8 mouse cellular contexts compared by ENCODE assay signal in the genomic region with DNA sequence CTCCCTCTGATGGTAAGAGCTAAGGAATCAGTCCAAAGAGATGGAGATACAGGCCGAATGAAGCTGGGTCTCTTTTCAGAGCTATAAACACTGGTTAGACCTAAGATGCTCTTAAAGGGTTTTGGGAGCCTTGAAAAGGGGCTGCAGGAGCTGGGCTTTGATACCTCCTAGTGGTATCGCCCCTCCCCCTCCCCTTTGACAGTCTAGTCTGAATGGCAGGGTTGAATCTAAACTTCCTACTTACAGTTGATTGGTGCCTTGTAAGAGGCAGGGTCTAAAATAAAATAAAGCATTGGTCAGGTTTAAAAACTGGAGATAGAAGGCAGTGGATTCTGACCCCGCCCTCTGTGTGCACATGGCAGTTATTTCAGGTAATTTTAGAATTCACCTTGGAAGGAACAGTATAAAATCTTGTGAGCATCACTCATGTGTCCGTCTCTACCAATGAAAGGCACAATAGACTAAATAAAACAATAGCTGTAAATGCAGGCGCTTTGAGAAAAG. TPM values are rescaled to one million over a fixed set of nuclear protein-coding genes. Genes with fewer than 3 reads are reported as not detected.
A peak's percentile ranks its signal among the peaks of the same experiment; 100 is the strongest.
DNase-seq lines count a peak whose midpoint lies in the region; ATAC-seq and TF ChIP-seq lines count a peak whose summit lies in the region.

No protein-coding gene starts in this region.

- peak overlapping the region; percentile 89 for H3K4me2 ChIP-seq in forebrain, embryonic 12.5 days

- H3K9me3 ChIP-seq in forebrain, embryonic 12.5 days = no peaks in the 10 kb centered on the region

- H3K9ac ChIP-seq in forebrain, embryonic 12.5 days = peak overlapping the region; percentile 62

- peak; percentile 50 for ATAC-seq in forebrain, embryonic 12.5 days (ENCODE audit: low FRiP score)
- ATAC-seq in megakaryocyte-erythroid progenitor cell, adult 5-6 weeks (replicated peaks; ENCODE audit: low FRiP score, low TSS enrichment, poor library complexity, severe bottlenecking) = peak; percentile 65

- no peaks in the 10 kb centered on the region for H3K4me1 ChIP-seq in cerebellum, adult 2 months (ENCODE audit: control insufficient read depth, insufficient read depth, low read length)
- H3K4me1 ChIP-seq in forebrain, embryonic 12.5 days = peaks cover 19% of the 10 kb centered on the region

- no peak for TF ChIP-seq POLR2A in cerebellum, adult 2 months (IDR thresholded peaks at IDR 0.05; ENCODE audit: borderline replicate concordance, insufficient read depth, low read length)

- H3K27ac ChIP-seq in cerebellum, adult 2 months (ENCODE audit: insufficient read depth, low read length) = no peak overlapping the region
- no peak overlapping the region; the same call in 1 of the 2 replicates for H3K27ac ChIP-seq in forebrain, embryonic 12.5 days
- H3K27ac ChIP-seq in layer of hippocampus, adult 2 months = peak overlapping the region; percentile 95

- TF ChIP-seq CTCF in cerebellum, adult 2 months (IDR thresholded peaks at IDR 0.05; ENCODE audit: borderline replicate concordance, insufficient read depth, low read depth, low read length) = no peak
- no peak for TF ChIP-seq CTCF in layer of hippocampus, adult 2 months (conservative IDR thresholded peaks at IDR 0.05)

- H3K4me3 ChIP-seq in cerebellum, adult 2 months (replicated peaks; ENCODE audit: insufficient read depth, low read depth, low read length) = peak overlapping the region; percentile 54
- H3K4me3 ChIP-seq in forebrain, embryonic 12.5 days (replicated peaks) = peak overlapping the region; percentile 48
- peak overlapping the region; percentile 73 for H3K4me3 ChIP-seq in layer of hippocampus, adult 2 months

- WGBS in cerebellum, adult 2 months = 38% methylated on average over 5 of the region's 5 CpGs
- WGBS in forebrain, embryonic 12.5 days = 3% methylated on average over 5 of the region's 5 CpGs

- no peaks in the 10 kb centered on the region for H3K27me3 ChIP-seq in cerebellum, adult 2 months (ENCODE audit: control insufficient read depth, insufficient read depth, low read length)
- H3K27me3 ChIP-seq in forebrain, embryonic 12.5 days = 0 out of 2 replicates have a peak, but pooled peaks cover 3% of the 10 kb centered on the region

- peak in 1 of 2 experiments; percentile 18 for DNase-seq in cerebellum, adult 2 months
- DNase-seq in cerebellum, adult 18-20 months = no peak
- DNase-seq in urinary bladder, postnatal 14 days (ENCODE audit: low spot score) = peak; percentile 37
- no peak for DNase-seq in urinary bladder, adult 18-20 months (ENCODE audit: low spot score in 2 of 2)
- DNase-seq in layer of hippocampus, adult 2 months (ENCODE audit: low spot score in 2 of 2) = peak; percentile 17 to 36
- DNase-seq in thymus, postnatal 10 days (ENCODE audit: low spot score in 2 of 2) = peak; percentile 63 to 71

- H3K36me3 ChIP-seq in forebrain, embryonic 12.5 days (replicated peaks) = no peaks in the 10 kb centered on the region

RNA-seq across cellular contexts. Expression of a gene that starts 2.8 kb away (rescaled TPM):
- 12.6 and 14.6 TPM in 2 replicates for polyA plus RNA-seq in cerebellum, adult 2 months (2012; rRNA removed)
- polyA plus RNA-seq in forebrain, embryonic 12.5 days (2016; fragmentation: Nextera tagmentation; extraction: Ambion mirVana) = 15.5 and 18.9 TPM in 2 replicates
- total RNA-seq in layer of hippocampus, adult 2 months (2021) = 10 to 100 TPM; 33.6 to 42.2 TPM
- total RNA-seq in megakaryocyte-erythroid progenitor cell, adult 5-6 weeks (2014; fragmentation: Nextera tagmentation) = 180 and 241 TPM in 2 replicates
- 295 and 345 TPM in 2 replicates for total RNA-seq in megakaryocyte-erythroid progenitor cell, adult 5-6 weeks (2017)

RNA-seq across cellular contexts. Expression of a gene that starts 13.5 kb away (rescaled TPM):
- polyA plus RNA-seq in cerebellum, adult 2 months (2012; rRNA removed) = 0.05 and 0.10 TPM in 2 replicates
- not detected in 2 replicates for polyA plus RNA-seq in forebrain, embryonic 12.5 days (2016; fragmentation: Nextera tagmentation; extraction: Ambion mirVana)
- total RNA-seq in layer of hippocampus, adult 2 months (2021) = 1 to 10 TPM in 1 of 2 experiments, under 1 TPM in 1; 0.69 to 1.0 TPM
- not detected in 2 replicates for total RNA-seq in megakaryocyte-erythroid progenitor cell, adult 5-6 weeks (2014; fragmentation: Nextera tagmentation)
- not detected in 2 replicates for total RNA-seq in megakaryocyte-erythroid progenitor cell, adult 5-6 weeks (2017)

Comparison
In these comparisons a context has a peak if more than half of its experiments do, and no peak if none do; other contexts are left out.
1. DNase-seq: peak in urinary bladder, postnatal 14 days (single experiment), layer of hippocampus, adult 2 months (2 of 2) and thymus, postnatal 10 days (2 of 2); none in cerebellum, adult 18-20 months (0 of 2) and urinary bladder, adult 18-20 months (0 of 2).
2. RNA of a gene that starts 2.8 kb away (total RNA-seq): 180 to 345 TPM in megakaryocyte-erythroid progenitor cell, adult 5-6 weeks; 33.6 to 42.2 TPM in layer of hippocampus, adult 2 months; every median in the first group is over 4 times any median in the second.
3. Peak in every context shown above with its lines, with median percentiles within 50 percentile points of each other: H3K4me3 ChIP-seq.